In genomic region chr1:154202580-154202979, GRCm38 (mm10) we compare ENCODE assay signal across 8 mouse cellular contexts. TPM values are rescaled to one million over a fixed set of nuclear protein-coding genes. Genes with fewer than 3 reads are reported as not detected.
DNase-seq lines count a peak whose midpoint lies in the region; TF ChIP-seq lines count a peak whose summit lies in the region.

No protein-coding gene starts in this region.

- TF ChIP-seq POLR2A in heart, adult 2 months (IDR thresholded peaks at IDR 0.05; ENCODE audit: insufficient read depth, low read depth, low read length) = no peak

- DNase-seq in heart, adult 2 months = no peak
- DNase-seq in heart, postnatal 25 days (ENCODE audit: low spot score) = no peak
- DNase-seq in adrenal gland, adult 2 months = peak; percentile 90
- peak; percentile 33 for DNase-seq in embryo, embryonic 10.5 days (ENCODE audit: low spot score)
- DNase-seq in layer of hippocampus, postnatal 36 days = peak; percentile 31 to 54
- DNase-seq in MN1 (ENCODE audit: low spot score) = no peak
- DNase-seq in thymus, postnatal 4 days = no peak
- DNase-seq in thymus, postnatal 0 days (ENCODE audit: low spot score) = no peak

- 74% methylated on average over 8 of the region's 8 CpGs for WGBS in heart, adult 2 months

- H3K4me3 ChIP-seq in heart, adult 2 months = no peak overlapping the region

- H3K36me3 ChIP-seq in heart, adult 2 months (ENCODE audit: control insufficient read depth, insufficient read depth, low read length) = no peaks in the 10 kb centered on the region

- no peak overlapping the region for H3K27ac ChIP-seq in heart, adult 2 months

- intact Hi-C loops in heart, adult 2 months (cut with DNase I) = no loop called here
- intact Hi-C loops in heart, postnatal 25 days (cut with DNase I) = no loop called here

- H3K4me1 ChIP-seq in heart, adult 2 months (ENCODE audit: control insufficient read depth, insufficient read depth, low read length) = no peaks in the 10 kb centered on the region

- no peak for TF ChIP-seq EP300 in heart, adult 2 months (IDR thresholded peaks at IDR 0.05; ENCODE audit: insufficient read depth, low read depth, low read length)

- no peaks in the 10 kb centered on the region for H3K79me2 ChIP-seq in heart, adult 2 months (replicated peaks; ENCODE audit: control insufficient read depth, insufficient read depth, low read length)

- H3K9ac ChIP-seq in heart, adult 2 months (ENCODE audit: low read depth, low read length) = no peak overlapping the region

- 0 out of 2 replicates have a peak, but pooled peaks have one; percentile 14 for TF ChIP-seq CTCF in heart, adult 2 months (IDR thresholded peaks at IDR 0.05)

- peaks cover 6% of the 10 kb centered on the region; the same call in 1 of the 2 replicates for H3K27me3 ChIP-seq in heart, adult 2 months (ENCODE audit: control insufficient read depth, insufficient read depth, low read length)

RNA-seq across cellular contexts. Expression of gene Zfp648, which starts 1.6 kb away (rescaled TPM):
- total RNA-seq in heart, adult 2 months (2021) = not detected
- polyA plus RNA-seq in heart, adult 2 months (2012; rRNA removed) = not detected in 2 replicates
- total RNA-seq in heart, postnatal 25 days (2021) = not detected
- under 1 TPM; 0.29 to 0.55 TPM for total RNA-seq in adrenal gland, adult 2 months (2021)
- 0.89 and 1.2 TPM in 2 replicates for polyA plus RNA-seq in adrenal gland, adult 2 months (2012; rRNA removed)
- under 1 TPM; 0.22 to 0.40 TPM for total RNA-seq in layer of hippocampus, postnatal 36 days (2021)
- polyA plus RNA-seq in thymus, postnatal 0 days (2015; fragmentation: Nextera tagmentation; extraction: Ambion mirVana) = 0.87 and 1.5 TPM in 2 replicates

Comparison
In these comparisons a context has a peak if more than half of its experiments do, and no peak if none do; other contexts are left out.
1. DNase-seq: peak in adrenal gland, adult 2 months (single experiment), embryo, embryonic 10.5 days (single experiment) and layer of hippocampus, postnatal 36 days (2 of 2); none in heart, adult 2 months (0 of 2), heart, postnatal 25 days (single experiment), MN1 (single experiment), thymus, postnatal 4 days (single experiment) and thymus, postnatal 0 days (single experiment).